Mouse (Mus musculus) right cerebral cortex, adult 2 months (tissue): ENCODE results near the gene Cnpy1.

ENCODE experiments used
- DNase-seq, 2 experiments: peaks; one replicate each; pipeline ENCODE4 v3.0.0; 2021 to 2022; ENCODE audit warnings: low spot score in 2 of 2

Cnpy1 gene

GRCm38 (mm10) chr5:28191201-28192098 lies 54.2 kb downstream of the Cnpy1 start:
- no peak for DNase-seq

- DNase-seq = no peak
Observed at GRCm38 (mm10) chr5:28179237-28179790, 66.3 kb downstream of the Cnpy1 start.

- no peak for DNase-seq
Observed at GRCm38 (mm10) chr5:28178322-28178721, 67.3 kb downstream of the Cnpy1 start.

- DNase-seq = no peak
Observed at GRCm38 (mm10) chr5:28176585-28176984, 69.0 kb downstream of the Cnpy1 start.

- DNase-seq = no peak
Observed at GRCm38 (mm10) chr5:28176023-28176422, 69.6 kb downstream of the Cnpy1 start.

GRCm38 (mm10) chr5:28175570-28175919 lies 70.1 kb downstream of the Cnpy1 start:
- DNase-seq = no peak

GRCm38 (mm10) chr5:28174876-28175569 lies 70.6 kb downstream of the Cnpy1 start:
- DNase-seq = no peak

GRCm38 (mm10) chr5:28174086-28174485 lies 71.5 kb downstream of the Cnpy1 start:
- DNase-seq = no peak

- DNase-seq = no peak
Observed at GRCm38 (mm10) chr5:28173674-28174073, 71.9 kb downstream of the Cnpy1 start.

GRCm38 (mm10) chr5:28172921-28173670 lies 72.5 kb downstream of the Cnpy1 start:
- no peak for DNase-seq

GRCm38 (mm10) chr5:28172261-28172920 lies 73.2 kb downstream of the Cnpy1 start:
- no peak for DNase-seq

- no peak for DNase-seq
Observed at GRCm38 (mm10) chr5:28171667-28172066, 73.9 kb downstream of the Cnpy1 start.

GRCm38 (mm10) chr5:28170892-28171291 lies 74.7 kb downstream of the Cnpy1 start:
- no peak for DNase-seq

- DNase-seq = no peak
Observed at GRCm38 (mm10) chr5:28170081-28170480, 75.5 kb downstream of the Cnpy1 start.

GRCm38 (mm10) chr5:28169166-28169801 lies 76.3 kb downstream of the Cnpy1 start:
- no peak for DNase-seq

GRCm38 (mm10) chr5:28168253-28169165 lies 77.1 kb downstream of the Cnpy1 start:
- no peak for DNase-seq

- DNase-seq = peak in 1 of 2 experiments; percentile 26
Observed at GRCm38 (mm10) chr5:28167611-28168252, 77.9 kb downstream of the Cnpy1 start.

- DNase-seq = peak in 1 of 2 experiments; percentile 34
Observed at GRCm38 (mm10) chr5:28166256-28167231, 79.1 kb downstream of the Cnpy1 start.
